Comparison of ENCODE assay signal across 9 mouse cellular contexts in genomic region chr16:13130412-13130811, GRCm38 (mm10). TPM values are rescaled to one million over a fixed set of nuclear protein-coding genes. Genes with fewer than 3 reads are reported as not detected.
A peak's percentile ranks its signal among the peaks of the same experiment; 100 is the strongest.
DNase-seq lines count a peak whose midpoint lies in the region; TF ChIP-seq lines count a peak whose summit lies in the region.
"Had no signal": no experiment of that assay in that cellular context is flagged by ENCODE, and none has a peak within 500 bp of the region (broad histone marks: within the 10 kb centered on the region; RNA-seq: fewer than 3 reads in every experiment).

No protein-coding gene starts in this region.

- peak; percentile 56 for DNase-seq in adrenal gland, postnatal 10 days
- no peak for DNase-seq in adrenal gland, adult 8-10 months
- DNase-seq in layer of hippocampus, adult 2 months (ENCODE audit: low spot score in 2 of 2): peak in 1 of 2 experiments; percentile 43
- no peak for DNase-seq in layer of hippocampus, adult 8-10 months (ENCODE audit: low spot score in 2 of 2)
- peak; percentile 41 for DNase-seq in NIH3T3 (ENCODE audit: low read depth)
- peak; percentile 46 for DNase-seq in induced T-regulatory cell, adult 2 months (ENCODE audit: low read depth)
- DNase-seq in spleen, postnatal 4 days (ENCODE audit: low spot score in 2 of 2): peak; percentile 24 to 77
- no peak for DNase-seq in left cerebral cortex, adult 11 months (ENCODE audit: low spot score)

- no peak overlapping the region for H3K4me3 ChIP-seq in layer of hippocampus, adult 2 months
- H3K4me3 ChIP-seq: heart, embryonic 13.5 days had no signal

- H3K27ac ChIP-seq in layer of hippocampus, adult 2 months: no peak overlapping the region
- H3K27ac ChIP-seq: heart, embryonic 13.5 days had no signal

- peak; percentile 84 for TF ChIP-seq CTCF in layer of hippocampus, adult 2 months (conservative IDR thresholded peaks at IDR 0.05)

RNA-seq across cellular contexts. Expression of gene Ercc4, which starts 20.9 kb away (rescaled TPM):
- total RNA-seq in adrenal gland, postnatal 10 days (2021): 10 to 100 TPM; 12.0 to 17.0 TPM
- total RNA-seq in adrenal gland, adult 8-10 months (2022): 10 to 100 TPM; 19.8 to 34.3 (median 24.3) TPM
- total RNA-seq in layer of hippocampus, adult 2 months (2021): 10 to 100 TPM; 26.5 to 27.2 TPM
- total RNA-seq in layer of hippocampus, adult 8-10 months (2022): 10 to 100 TPM; 22.2 to 35.9 (median 24.4) TPM

Comparison
In these comparisons a context has a peak if more than half of its experiments do, and no peak if none do; other contexts are left out.
1. DNase-seq: peak in adrenal gland, postnatal 10 days (single experiment), NIH3T3 (single experiment), induced T-regulatory cell, adult 2 months (single experiment) and spleen, postnatal 4 days (2 of 2); none in adrenal gland, adult 8-10 months (single experiment), layer of hippocampus, adult 8-10 months (0 of 2) and left cerebral cortex, adult 11 months (single experiment).